Mouse (Mus musculus) neutrophil, adult 5-6 weeks (primary cell): Measurements from ENCODE around the gene Sox6. TPM values are rescaled to one million over a fixed set of nuclear protein-coding genes. Genes with fewer than 3 reads are reported as not detected.

ENCODE experiments used
- ATAC-seq: fragments of 151-379, 151-347 bp; 2 replicates; pipeline ENCODE4 v1.8.0; 2017; ENCODE audit warnings: mild to moderate bottlenecking, moderate TSS enrichment; ENCODE audit not compliant: insufficient number of reproducible peaks, poor library complexity, low FRiP score, severe bottlenecking; ENCODE audit errors: extremely low read depth
- total RNA-seq: library from RNA; stranded (forward); fragments of 200-1000 nt; gene quantifications from 2 replicates; pipeline ENCODE4 v1.2.3, GENCODE M21; 2017

Gene Sox6
- total RNA-seq, 1 experiment from 2014 or later: 1.4 TPM

DNA sequence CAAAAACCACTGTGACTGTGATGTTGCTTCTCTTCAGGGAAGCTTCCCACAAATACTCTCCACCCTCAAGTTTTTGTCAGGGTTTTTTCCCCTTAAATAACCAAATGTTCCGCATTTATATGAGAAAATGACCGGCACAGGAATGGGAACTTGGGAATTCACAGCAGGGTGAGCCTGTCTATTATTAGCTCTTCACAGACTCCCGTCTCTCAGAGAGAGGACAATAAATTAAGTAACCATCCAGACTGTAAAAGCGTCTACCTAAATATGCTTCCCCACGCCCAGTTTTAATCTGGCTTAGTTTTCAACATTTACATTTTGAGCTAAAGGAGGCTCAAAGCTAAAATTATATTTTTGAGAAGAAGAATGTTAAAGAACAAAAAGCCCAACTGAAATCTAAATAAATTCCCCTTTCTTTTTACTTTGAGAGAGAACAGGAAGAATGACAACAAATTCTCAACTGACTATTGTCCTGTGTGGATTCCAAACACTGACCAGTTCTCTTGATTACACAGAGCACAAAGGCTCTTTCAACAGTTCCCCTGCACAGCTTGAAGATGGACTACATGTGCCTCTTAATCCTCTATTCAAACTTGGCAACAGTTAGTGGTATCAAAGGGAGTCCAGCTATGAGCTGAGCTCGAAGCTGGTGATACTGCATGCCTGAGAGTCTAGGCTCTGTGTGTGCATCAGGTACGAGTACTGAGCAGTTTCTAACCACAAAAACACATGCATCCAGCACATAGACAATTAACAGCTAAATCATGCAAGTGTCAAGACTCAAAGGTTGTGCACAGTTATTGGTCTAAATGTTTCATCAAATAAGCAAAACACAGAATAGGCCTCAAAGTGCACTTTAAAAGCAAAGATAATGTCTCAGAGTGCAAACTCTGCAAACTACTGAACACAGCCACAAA, 316.7 kb downstream of the Sox6 start:
- no peak for ATAC-seq

DNA sequence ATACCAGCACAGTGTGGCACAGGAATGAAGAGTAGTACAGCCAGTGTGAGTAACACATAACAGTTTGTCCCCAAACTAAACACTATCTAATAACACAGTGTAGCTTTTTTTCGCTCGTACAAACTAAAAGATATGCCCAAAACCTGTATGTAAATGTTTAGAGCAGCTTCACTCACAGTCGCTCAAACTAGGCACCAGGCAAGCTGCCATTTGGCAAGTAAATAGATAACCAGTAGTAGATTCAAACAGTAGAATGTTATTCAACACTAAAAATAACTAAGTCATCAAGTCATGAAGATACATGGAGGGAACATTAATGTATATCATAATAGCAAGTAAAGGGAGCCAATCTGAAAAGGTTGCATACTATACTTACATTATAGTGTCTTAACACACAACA, 318.8 kb downstream of the Sox6 start:
- ATAC-seq: no peak

DNA sequence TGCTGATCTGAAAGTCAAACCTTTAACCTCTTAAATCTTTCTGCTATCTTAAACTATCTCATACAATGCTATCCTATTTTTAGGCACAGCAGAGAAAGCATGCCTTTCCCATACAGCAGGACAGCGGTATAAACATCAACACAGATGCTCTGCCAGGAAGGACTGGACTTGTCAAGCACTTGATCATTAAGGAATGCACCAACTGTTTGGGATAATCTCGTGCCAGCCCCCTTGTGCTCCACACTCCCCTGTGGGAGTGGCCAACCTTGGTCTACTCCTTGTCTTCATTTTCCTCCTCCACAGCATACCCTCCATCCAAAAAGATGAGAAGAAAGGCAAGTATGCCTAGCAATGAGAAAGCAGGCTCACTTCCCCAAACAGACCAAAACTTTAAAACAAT, 332.5 kb downstream of the Sox6 start:
- ATAC-seq: no peak

DNA sequence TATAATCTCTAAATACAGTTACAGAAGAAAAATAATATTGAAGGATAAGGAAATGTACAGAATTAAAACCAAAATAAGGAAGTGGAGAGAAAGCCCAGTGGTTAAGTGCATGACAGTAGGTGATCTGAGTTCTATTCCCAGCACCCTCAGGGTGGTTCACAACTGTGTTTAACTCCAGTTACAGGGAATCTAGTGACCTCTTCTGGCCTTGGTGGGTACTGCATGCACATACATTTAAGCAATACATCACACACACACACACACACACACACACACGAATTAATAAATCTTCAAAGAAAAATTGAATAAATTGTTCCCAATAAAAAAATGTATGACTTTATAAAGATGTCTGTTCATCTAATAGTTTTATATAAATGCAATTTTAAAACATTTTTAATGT, 340.5 kb downstream of the Sox6 start:
- ATAC-seq: no peak

DNA sequence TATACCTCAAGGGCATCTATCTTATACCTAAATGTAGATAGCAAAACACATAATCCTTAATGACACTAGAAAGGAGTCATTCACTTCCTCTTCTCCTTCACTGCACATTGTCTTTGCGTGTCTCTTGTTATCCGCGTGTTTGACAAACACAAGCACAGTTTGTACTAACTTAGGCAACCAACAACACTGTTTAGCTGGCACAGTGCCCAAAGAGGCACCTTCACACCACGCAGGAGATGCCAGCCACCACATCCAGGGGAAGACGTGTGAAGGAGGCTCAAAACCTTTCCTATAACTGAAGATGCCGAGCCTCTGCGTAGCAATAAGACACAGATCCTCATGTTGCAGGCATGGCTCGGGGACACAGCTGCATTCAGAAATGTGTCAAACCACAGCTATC, 345.4 kb downstream of the Sox6 start:
- ATAC-seq: no peak

DNA sequence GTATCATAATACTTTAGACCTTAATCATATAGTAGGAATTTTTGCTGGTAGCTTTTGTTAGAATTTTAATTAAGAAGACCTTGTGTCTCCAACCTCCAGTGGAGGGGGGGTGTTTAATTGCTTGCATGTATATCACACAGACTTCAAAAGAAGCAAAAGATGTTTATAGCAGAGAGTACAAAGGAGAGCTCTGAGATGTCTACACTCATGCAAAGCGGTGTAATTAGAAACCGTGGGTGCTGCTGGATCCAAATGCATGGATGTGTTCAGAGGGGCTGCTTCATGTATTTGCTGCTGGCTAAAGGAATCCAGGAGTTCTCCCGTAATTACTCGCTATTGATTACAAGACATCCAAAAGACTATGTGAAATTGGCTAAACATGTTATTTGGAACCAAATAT, 347.5 kb downstream of the Sox6 start:
- no peak for ATAC-seq

DNA sequence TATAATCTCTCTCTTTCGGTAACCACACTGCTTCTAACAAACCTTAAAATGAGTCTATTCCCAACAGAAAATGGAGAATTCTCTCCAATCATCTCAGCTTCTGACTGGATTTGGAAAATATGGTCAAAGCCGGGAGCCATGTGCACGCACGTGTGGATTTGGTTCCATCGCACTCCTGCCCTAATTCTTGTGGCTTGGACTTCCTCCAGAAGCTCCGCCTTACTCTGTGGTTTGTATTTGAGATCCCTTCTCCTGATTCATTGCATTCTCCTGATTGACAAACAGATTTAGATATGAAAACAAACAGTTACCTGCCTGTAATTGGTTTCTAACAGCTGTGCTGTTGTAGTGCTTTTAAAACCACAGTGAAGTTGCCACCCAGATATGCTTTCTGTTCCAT, 351.9 kb downstream of the Sox6 start:
- no peak for ATAC-seq

DNA sequence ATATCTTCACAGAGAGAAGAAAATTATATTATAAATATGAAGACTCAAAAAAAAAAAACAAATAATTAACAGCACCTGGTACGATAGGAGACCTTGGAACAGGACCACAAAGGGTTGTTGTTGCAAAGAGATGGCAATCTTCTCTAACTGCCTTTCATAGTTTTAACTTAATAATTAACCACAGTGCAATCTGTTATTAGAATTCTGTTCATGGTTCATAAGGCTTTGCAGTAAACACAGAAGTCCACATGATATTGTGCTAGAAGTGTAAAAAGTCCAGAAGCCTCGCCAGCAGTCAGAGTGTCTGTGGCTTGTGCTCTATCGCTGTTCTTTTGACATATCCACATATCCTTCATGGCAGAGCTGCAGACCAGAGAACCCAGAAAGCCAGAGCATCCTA, 354.5 kb downstream of the Sox6 start:
- no peak for ATAC-seq

DNA sequence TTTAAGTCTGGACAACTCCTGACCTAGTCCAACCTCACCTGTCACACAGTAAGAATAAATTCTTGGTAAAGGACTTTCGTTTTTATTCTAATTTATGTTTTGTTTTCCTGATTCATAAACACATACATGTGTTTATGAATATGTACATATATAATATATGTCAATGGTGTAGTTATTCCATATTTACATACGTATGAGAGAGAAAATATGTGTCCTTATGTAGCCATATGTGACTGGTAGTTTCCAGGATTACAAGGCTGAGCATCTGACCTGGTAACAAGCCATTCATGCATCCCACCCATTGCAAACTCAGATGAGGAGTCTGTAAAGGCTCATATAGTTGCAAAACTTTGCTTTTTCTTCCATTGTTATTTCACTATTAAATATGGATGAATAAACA, 366.8 kb downstream of the Sox6 start:
- no peak for ATAC-seq

DNA sequence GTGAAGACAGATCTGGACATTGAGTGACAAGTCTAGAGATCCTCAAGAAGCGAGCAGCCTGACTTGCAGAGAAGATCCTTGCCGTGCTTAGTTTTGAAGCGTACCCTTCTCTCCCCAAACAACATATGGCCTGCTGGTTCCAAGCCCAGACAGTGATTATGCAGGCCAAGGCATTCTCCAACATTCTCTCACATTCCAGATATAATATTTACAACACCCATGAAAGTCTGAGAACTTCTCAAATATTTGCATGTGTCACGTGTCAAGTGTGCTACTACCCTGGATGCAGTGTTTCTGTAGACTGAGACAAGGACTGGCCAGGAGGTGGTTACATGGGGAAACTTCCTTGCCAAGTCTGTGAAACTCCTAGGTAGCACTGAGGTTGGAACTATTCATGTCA, 367.3 kb downstream of the Sox6 start:
- ATAC-seq: no peak

DNA sequence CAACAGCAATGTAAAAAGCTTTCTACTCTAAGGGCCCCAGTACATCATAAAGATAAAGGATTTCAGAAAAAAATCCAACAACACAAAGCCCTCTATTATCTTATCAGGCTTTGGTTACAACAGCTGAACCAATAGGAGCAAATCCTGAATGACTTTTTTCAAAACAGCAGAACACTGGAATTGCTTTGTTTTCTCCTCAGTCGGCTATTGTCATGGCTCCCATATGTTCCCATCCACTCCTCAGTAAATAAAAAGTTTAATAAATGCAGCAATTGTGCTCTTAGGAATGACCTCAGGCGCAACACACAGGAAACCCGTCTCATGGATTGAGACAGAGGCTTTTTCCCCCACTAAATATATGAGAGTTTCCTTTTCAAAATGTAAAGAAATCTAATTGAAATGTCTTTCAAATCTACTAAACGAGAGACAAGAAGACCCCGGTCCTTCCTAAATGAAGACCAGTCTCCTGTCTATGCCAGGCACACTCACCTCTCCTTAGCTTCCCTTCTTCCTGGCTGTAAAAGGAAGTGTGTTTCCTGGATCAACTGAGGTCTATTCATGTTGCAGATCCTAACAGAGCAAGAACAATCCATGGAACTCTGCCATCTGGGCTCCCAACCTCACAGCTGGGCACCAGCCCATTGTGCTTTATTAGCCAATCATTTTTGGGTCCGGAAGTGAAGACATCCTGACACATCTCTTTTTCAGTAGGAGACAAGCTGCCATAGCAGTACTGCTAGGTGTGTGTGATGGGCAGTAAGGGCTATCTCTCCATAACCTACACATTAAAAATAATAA, 369.2 kb downstream of the Sox6 start:
- ATAC-seq: no peak

DNA sequence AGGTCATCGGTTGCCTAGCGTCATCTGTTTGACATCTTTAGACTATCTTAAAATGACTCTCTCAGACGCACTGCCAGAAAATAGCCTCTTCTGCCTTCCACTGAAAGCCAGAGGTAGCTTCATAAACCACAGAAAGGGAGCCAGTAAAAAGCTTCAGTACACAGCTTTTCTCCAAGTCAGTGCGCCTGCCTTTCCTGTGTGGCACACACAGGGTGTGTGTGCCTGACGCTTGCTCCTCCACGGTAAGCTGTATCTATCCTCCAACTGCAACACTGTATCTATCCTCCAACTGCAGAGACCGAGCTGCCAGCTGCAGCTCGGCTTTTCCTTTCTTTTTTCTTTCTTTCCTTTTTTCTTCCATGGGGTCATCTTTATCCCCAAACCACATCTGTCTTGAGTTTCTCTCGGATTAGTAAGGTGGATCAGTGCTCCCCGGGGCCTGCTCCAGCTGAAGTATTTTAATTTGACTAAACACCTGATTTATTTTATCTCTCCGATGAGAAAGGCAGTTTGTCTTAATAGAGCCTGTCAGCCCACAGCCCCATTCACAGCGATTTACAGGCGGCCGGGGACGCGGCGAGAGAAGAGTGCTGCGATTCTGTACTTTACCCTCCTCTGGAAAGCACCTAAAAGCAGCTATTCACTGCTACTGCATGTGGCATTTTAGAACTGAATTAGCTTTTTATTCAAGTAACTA, 371.8 kb downstream of the Sox6 start:
- ATAC-seq: no peak

DNA sequence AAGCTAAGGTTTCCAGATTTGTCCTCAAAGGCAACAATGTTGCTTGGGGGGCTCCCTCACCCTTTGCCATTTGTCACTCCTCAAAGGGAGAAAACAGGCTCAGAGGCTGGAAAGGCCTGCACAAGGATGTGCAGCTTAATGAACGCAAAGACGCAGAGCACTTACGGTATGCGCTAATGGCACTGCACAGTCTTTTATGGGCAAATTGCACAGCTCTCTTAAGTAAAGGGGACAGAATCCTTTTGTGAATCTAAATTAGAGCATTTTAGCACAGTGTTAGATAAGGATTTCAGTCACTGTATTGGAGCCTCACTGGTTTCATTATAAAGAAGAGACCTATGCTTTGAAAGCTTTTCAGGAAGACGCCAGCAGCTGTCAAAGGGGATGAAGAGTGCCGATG, 375.2 kb downstream of the Sox6 start:
- no peak for ATAC-seq

DNA sequence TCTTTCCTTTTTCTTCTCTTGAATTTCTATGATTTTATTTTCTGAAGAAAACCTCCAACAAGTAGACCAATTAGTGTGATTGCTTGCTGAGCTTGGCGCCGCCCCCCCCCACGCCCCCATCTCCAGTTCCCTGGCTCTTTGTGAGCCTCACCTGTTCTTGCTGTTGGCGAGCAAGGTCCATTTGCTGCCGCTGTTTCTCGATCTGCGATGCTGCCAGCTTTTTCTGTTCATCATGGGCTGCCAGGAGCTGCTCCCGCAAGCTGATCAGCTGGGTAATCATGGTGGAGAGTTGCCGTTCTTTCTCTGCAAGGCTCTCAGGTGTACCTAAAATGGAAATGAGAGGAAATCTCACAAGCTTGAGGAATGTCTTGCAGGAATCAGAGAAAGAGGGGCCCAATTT, 376.5 kb downstream of the Sox6 start:
- no peak for ATAC-seq

DNA sequence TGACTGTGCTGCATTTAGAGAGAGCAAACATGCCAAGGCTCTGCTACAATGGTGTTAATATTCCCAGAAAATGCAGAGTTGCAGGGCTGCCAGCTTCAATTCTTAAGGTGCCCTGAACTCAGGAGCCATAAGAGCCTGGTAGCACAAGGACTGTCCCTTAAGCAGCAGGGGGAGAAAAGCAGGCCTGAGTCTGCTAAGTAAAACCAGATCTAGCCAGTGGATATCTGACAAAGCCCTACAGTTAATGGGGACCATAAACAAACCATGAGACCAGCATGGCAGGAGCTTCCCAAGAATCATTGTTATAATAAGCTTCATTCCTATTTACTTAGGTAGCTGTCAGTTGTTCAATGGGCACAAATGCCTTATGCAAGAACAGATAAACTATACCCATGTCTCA, 391.9 kb downstream of the Sox6 start:
- no peak for ATAC-seq

DNA sequence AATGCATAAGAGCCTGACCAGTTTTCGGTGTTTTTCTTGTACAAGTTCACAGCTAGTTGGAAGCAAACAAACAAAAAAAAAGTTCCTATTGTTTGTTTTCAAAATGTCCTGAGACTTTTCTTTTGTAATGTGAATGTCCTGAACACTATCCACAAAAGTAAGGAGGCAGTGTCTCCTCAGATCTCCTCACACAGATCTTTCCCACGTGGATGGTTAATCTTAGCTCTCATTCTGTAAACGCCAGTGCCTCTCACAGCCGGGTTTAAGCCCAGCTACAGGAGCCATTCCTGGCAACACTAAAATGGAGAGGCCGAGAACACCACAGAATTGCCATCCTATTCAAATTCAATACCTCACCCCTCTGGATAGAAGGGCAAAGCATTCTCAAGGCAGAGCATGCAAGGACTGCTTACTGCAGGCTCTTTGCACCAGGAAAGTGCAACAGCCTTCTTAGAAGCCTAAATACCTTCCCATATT, 392.6 kb downstream of the Sox6 start:
- no peak for ATAC-seq

DNA sequence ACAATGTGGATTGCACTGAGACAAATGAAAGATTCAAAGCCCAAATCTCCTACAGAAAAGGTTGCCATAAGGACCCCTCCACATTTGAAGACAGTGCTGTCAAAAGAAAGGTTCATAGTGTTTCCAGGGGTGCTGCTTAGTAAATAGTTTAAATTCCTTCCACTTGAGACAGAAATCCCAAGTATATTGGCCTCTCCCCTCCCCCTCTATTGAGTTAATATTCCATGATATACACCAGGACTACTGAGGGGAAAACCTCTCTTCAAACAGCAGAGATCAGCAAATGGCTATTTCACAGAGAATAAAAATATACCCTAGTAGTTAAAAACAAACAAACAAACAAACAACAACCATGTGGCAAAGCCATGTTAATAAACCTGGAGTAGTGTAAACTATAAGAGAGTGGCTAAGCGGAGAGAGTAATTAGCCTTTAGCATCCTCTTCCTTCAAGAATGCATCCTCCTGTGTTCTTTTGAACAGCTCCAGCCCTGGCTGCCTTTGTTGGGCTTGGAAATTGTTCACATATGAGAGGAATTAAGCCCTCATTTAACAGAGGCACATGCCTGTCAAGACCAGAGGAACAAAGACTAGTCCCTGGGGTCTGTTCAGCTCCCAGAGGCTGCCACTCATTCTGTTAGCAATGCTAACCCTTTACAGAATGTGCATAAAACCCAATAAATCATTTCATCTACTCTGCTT, 393.2 kb downstream of the Sox6 start:
- no peak for ATAC-seq

DNA sequence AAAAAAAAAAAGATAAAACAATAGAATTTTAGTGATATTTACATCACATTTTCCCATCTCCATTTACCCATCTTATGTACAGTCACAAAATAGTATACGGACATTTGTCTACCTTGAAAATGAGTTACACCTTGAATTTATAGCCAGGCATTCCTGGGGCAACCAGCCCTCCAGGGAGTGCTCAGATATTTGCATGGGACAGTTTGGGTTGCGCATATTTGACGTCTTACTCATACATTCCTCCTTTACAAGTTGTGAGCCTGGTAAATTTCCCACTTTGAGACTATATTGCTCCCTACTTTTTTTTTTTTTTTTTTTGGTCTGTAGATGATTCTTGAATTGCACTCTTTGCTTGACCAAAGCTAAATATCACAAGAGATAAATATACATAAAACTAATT, 407.9 kb downstream of the Sox6 start:
- ATAC-seq: no peak

DNA sequence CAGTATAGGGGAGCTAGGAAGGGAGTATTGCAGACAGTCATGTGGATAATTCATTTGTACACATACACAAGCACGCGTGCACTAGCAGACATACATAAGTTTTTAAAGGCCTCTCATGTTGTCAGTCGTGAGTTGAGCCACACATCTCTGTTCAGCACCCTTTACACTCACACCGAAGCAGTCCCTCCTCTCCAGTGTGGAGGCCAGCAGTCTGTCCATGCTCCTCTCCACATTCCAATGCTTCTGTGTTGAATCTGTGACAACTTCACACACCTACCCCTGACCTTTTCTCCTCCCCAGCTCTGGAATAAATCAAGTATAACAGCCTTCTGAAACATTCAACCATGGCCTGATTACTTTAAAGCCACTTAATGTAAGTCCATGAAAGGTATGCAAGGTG, 408.3 kb downstream of the Sox6 start:
- ATAC-seq: no peak
